ENCODE assay signal across 29 mouse cellular contexts in genomic region chr9:76461547-76461946, GRCm38 (mm10).
DNase-seq lines count a peak whose midpoint lies in the region; ATAC-seq lines count a peak whose summit lies in the region.
"Had no signal": no experiment of that assay in that cellular context is flagged by ENCODE, and none has a peak within 500 bp of the region (broad histone marks: within the 10 kb centered on the region; RNA-seq: fewer than 3 reads in every experiment).

No protein-coding gene starts in this region.

- no peak overlapping the region for H3K27ac ChIP-seq in kidney, embryonic 16.5 days (ENCODE audit: low read length)
- no peak overlapping the region for H3K27ac ChIP-seq in forebrain, embryonic 13.5 days
- H3K27ac ChIP-seq: embryonic facial prominence, embryonic 12.5 days; forebrain, embryonic 10.5 days; heart, embryonic 13.5 days; hindbrain, embryonic 14.5 days; liver, embryonic 14.5 days; stomach, embryonic 15.5 days had no signal

- no peak overlapping the region for H3K9ac ChIP-seq in kidney, embryonic 16.5 days (replicated peaks; ENCODE audit: low read length)
- no peak overlapping the region for H3K9ac ChIP-seq in forebrain, embryonic 13.5 days
- H3K9ac ChIP-seq: embryonic facial prominence, embryonic 12.5 days; forebrain, postnatal 0 days; heart, embryonic 13.5 days; hindbrain, embryonic 14.5 days; liver, embryonic 14.5 days; stomach, embryonic 15.5 days had no signal

- no peaks in the 10 kb centered on the region for H3K27me3 ChIP-seq in kidney, embryonic 16.5 days (ENCODE audit: insufficient read depth, low read length)
- no peaks in the 10 kb centered on the region for H3K27me3 ChIP-seq in forebrain, embryonic 13.5 days
- H3K27me3 ChIP-seq: embryonic facial prominence, embryonic 12.5 days; heart, embryonic 13.5 days; stomach, embryonic 15.5 days had no signal

- no peaks in the 10 kb centered on the region for H3K9me3 ChIP-seq in kidney, embryonic 16.5 days (ENCODE audit: low read length)
- H3K9me3 ChIP-seq in forebrain, embryonic 13.5 days (replicated peaks) = no peaks in the 10 kb centered on the region
- H3K9me3 ChIP-seq: embryonic facial prominence, embryonic 12.5 days; forebrain, embryonic 10.5 days; heart, embryonic 13.5 days; stomach, embryonic 15.5 days had no signal

- no peak overlapping the region for H3K4me2 ChIP-seq in kidney, embryonic 16.5 days (replicated peaks; ENCODE audit: low read depth, low read length)
- H3K4me2 ChIP-seq in forebrain, embryonic 13.5 days = no peak overlapping the region
- H3K4me2 ChIP-seq: embryonic facial prominence, embryonic 12.5 days; heart, embryonic 13.5 days; hindbrain, embryonic 14.5 days; stomach, embryonic 15.5 days had no signal

- H3K4me1 ChIP-seq in kidney, embryonic 16.5 days (ENCODE audit: insufficient read depth, low read length) = no peaks in the 10 kb centered on the region
- no peaks in the 10 kb centered on the region for H3K4me1 ChIP-seq in forebrain, embryonic 13.5 days
- H3K4me1 ChIP-seq: embryonic facial prominence, embryonic 12.5 days; forebrain, embryonic 10.5 days; heart, embryonic 13.5 days; stomach, embryonic 15.5 days had no signal

- no peaks in the 10 kb centered on the region for H3K36me3 ChIP-seq in kidney, embryonic 16.5 days (ENCODE audit: insufficient read depth, low read length)
- no peaks in the 10 kb centered on the region for H3K36me3 ChIP-seq in forebrain, embryonic 13.5 days (ENCODE audit: poor library complexity, severe bottlenecking)
- H3K36me3 ChIP-seq: embryonic facial prominence, embryonic 12.5 days; forebrain, embryonic 10.5 days; heart, embryonic 13.5 days; stomach, embryonic 15.5 days had no signal

- peak; percentile 6 for DNase-seq in kidney, postnatal 10 days
- DNase-seq in lung, postnatal 36 days = peak; percentile 14
- DNase-seq in lung, postnatal 14 days = no peak
- DNase-seq in ZHBTc4 (ENCODE audit: low read depth, low spot score) = peak; percentile 30
- DNase-seq in ovary, postnatal 10 days (ENCODE audit: low spot score) = no peak
- DNase-seq: adrenal gland, adult 2 months; cerebellum, adult 9-10 months; cerebellum, postnatal 36 days; embryo, embryonic 11 days; forebrain, postnatal 0 days; gastrocnemius, postnatal 10 days; heart, postnatal 10 days; kidney, adult 2 months; kidney, postnatal 14 days; liver; lung, adult 2 months; midbrain, embryonic 14.5 days; retina, postnatal 1 day; right cerebral cortex, postnatal 14 days; thymus, postnatal 14 days had no signal

- no peak overlapping the region for H3K4me3 ChIP-seq in kidney, embryonic 16.5 days (ENCODE audit: low read length)
- no peak overlapping the region for H3K4me3 ChIP-seq in forebrain, embryonic 13.5 days
- H3K4me3 ChIP-seq: embryonic facial prominence, embryonic 12.5 days; forebrain, embryonic 10.5 days; heart, embryonic 13.5 days; stomach, embryonic 15.5 days had no signal

- no peak for ATAC-seq in kidney, embryonic 16.5 days (ENCODE audit: low FRiP score, low TSS enrichment)
- no peak for ATAC-seq in forebrain, embryonic 13.5 days
- ATAC-seq: forebrain, postnatal 0 days; Patski had no signal

Comparison
In these comparisons a context has a peak if more than half of its experiments do, and no peak if none do; other contexts are left out.
1. DNase-seq: peak in kidney, postnatal 10 days (single experiment), lung, postnatal 36 days (single experiment) and ZHBTc4 (single experiment); none in lung, postnatal 14 days (single experiment) and ovary, postnatal 10 days (single experiment).